Mouse (Mus musculus) thymus, adult 18-20 months (tissue): ENCODE data around the gene 1520401A03Rik.

Experiments used
- DNase-seq, 2 experiments: peaks; one replicate each; pipeline ENCODE4 v3.0.0; 2022; ENCODE audit warnings: mixed read lengths in 2 of 2

Gene 1520401A03Rik

DNA sequence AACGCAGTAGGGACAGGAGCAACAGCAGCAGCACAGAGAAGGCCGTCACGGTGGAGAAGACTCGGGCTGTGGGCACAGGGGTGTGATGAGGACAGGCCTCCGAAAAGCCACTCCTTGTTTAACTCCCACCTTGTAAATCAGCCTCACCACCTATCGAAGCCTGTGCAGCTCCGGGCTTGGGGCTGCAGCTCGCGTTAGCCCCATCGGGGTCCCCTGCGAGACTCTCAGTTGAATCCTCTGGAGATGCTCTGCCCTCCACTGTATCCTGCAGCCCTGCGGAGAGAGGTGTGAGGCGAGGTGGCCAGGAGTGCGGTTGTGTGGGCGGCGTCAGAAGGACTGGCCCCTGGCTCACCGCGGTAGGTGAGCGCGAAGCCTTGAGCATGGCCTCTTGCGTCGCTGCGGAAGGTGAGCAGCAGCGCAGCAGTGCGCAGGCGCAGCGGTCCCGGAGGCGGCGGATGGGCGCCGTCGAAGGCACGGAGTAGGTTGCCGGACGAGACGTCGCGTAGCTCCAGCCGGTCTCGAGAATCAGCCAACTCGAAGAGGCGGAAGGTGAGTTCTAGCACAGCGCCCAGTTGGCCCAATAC is 19.7 kb upstream of the 1520401A03Rik start:
- DNase-seq, result no peak

- DNase-seq, result no peak
These were observed 19.0 kb upstream of the 1520401A03Rik start for GRCm38 (mm10) chr17:23741359-23742209.

DNA sequence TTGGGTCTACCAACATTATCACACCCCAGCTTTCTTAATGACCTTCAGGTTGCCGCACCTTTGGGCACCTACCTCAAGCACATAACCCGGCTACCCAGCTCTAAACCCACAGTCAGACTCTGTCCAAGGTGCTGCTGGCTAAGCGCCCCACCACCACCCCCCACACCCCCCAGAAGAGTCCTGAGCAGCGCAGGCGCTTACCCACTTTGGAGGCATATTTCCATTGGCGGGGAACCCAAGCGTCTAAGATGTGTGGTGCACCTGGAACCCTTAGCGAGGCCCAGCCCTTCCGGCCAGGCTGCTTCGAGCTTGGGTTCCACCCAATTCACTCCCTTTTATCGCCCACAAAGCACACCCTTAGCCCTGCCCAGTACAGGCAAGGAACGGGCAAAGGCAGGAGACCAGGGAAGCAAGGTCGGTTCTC is 18.0 kb upstream of the 1520401A03Rik start, which contains the start of gene Paqr4:
Gene Paqr4, minus strand, starts transcription at position 270 of the 424 bp plus-strand sequence.
- no peak for DNase-seq

GRCm38 (mm10) chr17:23740136-23740584 is 17.6 kb upstream of the 1520401A03Rik start:
- DNase-seq, result peak; percentile 54 to 59

- no peak for DNase-seq
These were observed 16.9 kb upstream of the 1520401A03Rik start for GRCm38 (mm10) chr17:23739202-23740135.

GRCm38 (mm10) chr17:23738836-23739201 is 16.2 kb upstream of the 1520401A03Rik start:
- DNase-seq, result no peak

GRCm38 (mm10) chr17:23737493-23738445 is 15.2 kb upstream of the 1520401A03Rik start:
- DNase-seq, result no peak

GRCm38 (mm10) chr17:23734341-23734740 is 11.8 kb upstream of the 1520401A03Rik start:
- DNase-seq, result no peak

DNA sequence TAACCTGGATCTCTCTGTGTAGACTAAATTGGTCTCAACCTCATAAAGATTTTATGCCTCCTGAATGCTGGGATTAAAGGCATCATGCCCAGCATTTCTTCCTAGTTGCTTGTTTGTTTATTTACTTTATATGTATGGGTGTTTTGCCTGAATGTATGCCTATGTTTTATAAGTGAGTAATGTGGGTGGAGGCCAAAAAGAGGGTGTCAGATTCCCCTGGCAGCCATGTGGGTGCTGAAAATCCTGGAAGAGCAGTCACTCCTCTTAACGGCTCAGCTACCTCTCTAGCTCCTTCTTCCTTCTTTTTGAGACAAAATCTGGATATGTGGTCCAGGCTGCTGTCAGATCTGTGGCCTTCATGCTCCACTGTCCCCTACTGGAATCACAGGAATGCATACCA is 7.9 kb upstream of the 1520401A03Rik start:
- DNase-seq, result no peak

DNA sequence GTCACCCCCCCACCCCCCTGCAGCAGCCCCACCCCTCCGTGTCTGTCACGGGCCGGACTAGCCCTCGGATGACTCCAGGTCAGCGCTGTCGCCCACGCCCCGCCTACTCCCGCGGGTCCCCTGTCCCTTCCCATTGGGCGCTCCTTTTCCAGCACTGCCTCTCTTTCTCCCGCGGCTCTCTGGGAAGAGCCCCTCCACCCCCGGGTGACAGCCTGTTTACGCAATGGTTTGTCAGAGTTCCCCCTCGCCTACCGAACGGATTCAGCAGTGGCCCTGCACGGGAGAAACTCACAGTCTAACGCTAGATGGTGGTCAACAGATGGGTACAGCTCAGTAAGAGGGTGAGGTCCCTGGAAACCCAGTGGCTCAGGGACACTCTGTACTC is 4.2 kb upstream of the 1520401A03Rik start:
- DNase-seq, result peak; percentile 38 to 63

GRCm38 (mm10) chr17:23725999-23726757 is 3.6 kb upstream of the 1520401A03Rik start, which contains the start of gene Pkmyt1:
Gene Pkmyt1, plus strand, starts transcription at chr17:23726336.
- peak; percentile 90 to 91 for DNase-seq

GRCm38 (mm10) chr17:23725477-23725876 is 2.9 kb upstream of the 1520401A03Rik start:
- DNase-seq, result no peak

- no peak for DNase-seq
These were observed 697 bp downstream of the 1520401A03Rik start for GRCm38 (mm10) chr17:23721886-23722285.

DNA sequence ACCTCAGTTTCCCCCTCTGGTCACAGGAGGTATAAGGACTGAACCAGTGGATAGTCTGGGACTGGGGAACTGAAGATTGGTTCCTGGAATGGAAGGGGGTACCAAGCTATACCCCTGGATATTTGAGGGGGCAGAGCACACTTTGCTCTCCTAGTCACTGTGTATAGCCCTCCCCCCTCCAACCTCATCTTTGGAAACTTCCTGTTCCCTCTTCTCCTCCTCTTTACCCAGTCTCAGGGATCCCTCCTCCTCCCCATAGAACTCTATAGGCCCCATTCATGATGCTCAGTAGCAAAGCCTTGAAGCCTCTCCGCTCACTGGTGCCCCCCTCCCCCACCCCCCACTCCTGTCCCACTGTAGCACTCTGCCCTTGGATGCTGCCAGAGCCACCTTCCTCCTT is 3.1 kb downstream of the 1520401A03Rik start:
- no peak for DNase-seq

DNA sequence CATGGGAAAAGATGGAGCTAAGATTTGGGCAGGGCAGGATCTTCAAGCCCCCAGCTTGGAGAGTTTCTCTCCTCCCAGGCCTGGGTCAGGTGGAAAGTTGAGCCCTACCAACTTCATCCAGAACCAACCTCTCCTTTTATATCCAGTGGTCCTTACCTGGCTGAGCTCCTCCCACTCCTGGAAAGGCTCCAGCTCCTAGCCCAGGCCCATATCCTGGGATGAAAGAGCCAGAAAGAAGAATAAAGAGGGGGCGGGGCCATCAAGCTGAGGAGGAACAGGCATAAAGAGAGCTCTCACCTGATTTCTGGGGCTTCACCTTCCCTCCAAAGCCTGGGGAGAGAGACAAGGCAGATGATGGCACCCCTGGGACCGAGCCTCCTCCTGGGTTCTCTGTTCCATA is 5.6 kb downstream of the 1520401A03Rik start:
- DNase-seq, result no peak

- DNase-seq, result peak in 1 of 2 experiments; percentile 31
These were observed 16.4 kb downstream of the 1520401A03Rik start for GRCm38 (mm10) chr17:23706212-23706611.

DNA sequence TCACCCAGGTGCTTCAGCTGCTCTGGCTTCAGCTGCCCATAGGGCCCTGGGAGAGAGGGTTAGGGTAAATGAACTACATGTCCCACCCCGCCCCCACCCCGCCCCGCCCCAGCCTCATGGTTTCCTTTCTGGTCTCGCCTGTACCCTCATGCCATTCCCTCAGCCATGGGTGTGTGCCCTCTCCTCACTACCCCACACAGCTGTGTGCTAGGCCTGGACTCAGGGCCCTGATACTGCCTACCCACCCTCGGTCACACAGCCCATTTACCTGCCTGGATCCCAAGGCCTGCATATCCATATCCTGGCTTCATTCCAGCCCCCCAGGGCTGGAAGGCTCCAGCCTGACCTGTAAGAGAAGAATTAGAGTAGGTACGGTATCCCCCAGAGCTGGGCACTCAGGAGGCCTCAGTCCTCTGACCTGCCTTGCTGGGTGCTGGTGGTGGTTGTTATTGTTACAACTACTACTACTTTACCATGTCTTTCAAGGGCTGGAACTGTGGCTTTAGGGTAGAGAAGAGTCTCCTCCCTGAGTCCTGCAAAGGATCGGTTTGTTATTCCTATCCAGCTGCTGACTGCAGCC is 17.0 kb downstream of the 1520401A03Rik start:
- no peak for DNase-seq

DNA sequence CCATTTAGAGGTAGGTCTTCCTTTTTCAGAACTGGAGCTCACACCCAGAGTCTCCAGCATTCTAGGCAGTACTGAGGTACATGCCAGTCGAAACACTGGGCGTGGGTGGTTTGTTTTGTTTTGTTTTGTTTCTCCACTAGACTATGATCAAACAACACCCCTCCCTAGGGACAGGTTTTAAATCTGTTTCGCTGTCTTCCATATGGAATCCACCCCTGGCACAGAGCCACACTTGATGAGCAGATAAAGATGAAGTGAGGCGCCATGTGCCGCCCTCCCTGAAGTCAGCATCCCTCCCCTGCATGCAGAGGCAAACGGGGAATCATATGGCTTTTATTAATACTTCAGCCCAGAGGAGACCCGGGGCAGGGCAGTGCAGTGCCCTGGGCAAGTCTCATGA is 17.8 kb downstream of the 1520401A03Rik start:
- DNase-seq, result no peak

- DNase-seq, result no peak
These were observed 19.3 kb downstream of the 1520401A03Rik start for GRCm38 (mm10) chr17:23703301-23703700.

- DNase-seq, result peak; percentile 67 to 70
These were observed 22.5 kb downstream of the 1520401A03Rik start for GRCm38 (mm10) chr17:23700079-23700478.
